Mouse (Mus musculus) heart, embryonic 10.5 days (tissue): ENCODE measurements at regions not wholly inside any gene's neighbourhood (a gene's known extent, or its start where the extent isn't known, plus 50 kb on each side); places are given as distances from the start of the nearest gene placed in this dataset.

Source experiments
- DNase-seq: peaks from one replicate; pipeline ENCODE4 v3.0.0-alpha.2; 2017; ENCODE audit warnings: low spot score
- H3K27ac ChIP-seq: fragments of 300-500 bp; sonication (generic); 2 replicates; pipeline ENCODE4 v1.5.1; 2016; ENCODE audit warnings: mild to moderate bottlenecking
- H3K27me3 ChIP-seq: fragments of 300-500 bp; sonication (generic); 2 replicates; pipeline ENCODE4 v1.6.1; 2016; ENCODE audit warnings: mild to moderate bottlenecking; ENCODE audit not compliant: poor library complexity, insufficient read depth, severe bottlenecking
- H3K36me3 ChIP-seq: fragments of 300-500 bp; sonication (generic); 2 replicates; pipeline ENCODE4 v1.6.1; 2016; ENCODE audit warnings: mild to moderate bottlenecking, moderate library complexity
- H3K4me1 ChIP-seq: fragments of 300-500 bp; sonication (generic); 2 replicates; pipeline ENCODE4 v1.6.1; 2016; ENCODE audit warnings: mild to moderate bottlenecking
- H3K4me3 ChIP-seq: fragments of 300-500 bp; sonication (generic); 2 replicates; pipeline ENCODE4 v1.5.1; 2016; ENCODE audit warnings: mild to moderate bottlenecking, moderate library complexity
- H3K9me3 ChIP-seq: fragments of 300-500 bp; sonication (generic); 2 replicates; pipeline ENCODE4 v1.6.1; 2016; ENCODE audit warnings: mild to moderate bottlenecking, moderate library complexity
- WGBS: fragments of 180-500 bp; shearing (Covaris S2); methylation state at CpG from one replicate; pipeline ENCODE4 v1.1.7; 2016; 5-methylcytosine and 5-hydroxymethylcytosine counted together

DNA sequence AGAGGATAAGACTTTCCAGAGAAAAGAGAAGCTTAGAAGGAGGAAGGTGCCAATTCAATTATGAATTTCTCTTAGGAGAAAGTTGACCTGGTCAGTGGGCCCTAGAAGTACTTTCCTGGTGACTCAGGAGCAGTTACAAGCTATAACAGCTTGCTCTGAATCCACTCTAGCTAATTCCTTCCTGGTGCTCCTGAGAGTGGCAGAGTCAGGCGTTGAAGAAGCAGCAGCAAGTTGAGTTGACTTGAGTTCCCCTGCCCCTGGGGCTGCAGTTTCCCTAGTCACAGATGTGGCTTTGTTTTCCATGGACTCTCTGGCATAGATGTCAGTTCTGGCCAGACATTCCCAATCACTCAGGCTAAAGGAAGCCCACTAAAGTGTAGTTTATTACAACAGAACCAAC lies 85.9 kb downstream of the Osr1 start:
- DNase-seq, result no peak
- WGBS, result 32% methylated on average over 1 of the region's 1 CpGs
- H3K27ac ChIP-seq, result no peak overlapping the region
- no peaks in the 10 kb centered on the region for H3K36me3 ChIP-seq
- no peak overlapping the region for H3K4me3 ChIP-seq
- no peaks in the 10 kb centered on the region for H3K4me1 ChIP-seq
- no peaks in the 10 kb centered on the region for H3K9me3 ChIP-seq
- H3K27me3 ChIP-seq, result no peaks in the 10 kb centered on the region

DNA sequence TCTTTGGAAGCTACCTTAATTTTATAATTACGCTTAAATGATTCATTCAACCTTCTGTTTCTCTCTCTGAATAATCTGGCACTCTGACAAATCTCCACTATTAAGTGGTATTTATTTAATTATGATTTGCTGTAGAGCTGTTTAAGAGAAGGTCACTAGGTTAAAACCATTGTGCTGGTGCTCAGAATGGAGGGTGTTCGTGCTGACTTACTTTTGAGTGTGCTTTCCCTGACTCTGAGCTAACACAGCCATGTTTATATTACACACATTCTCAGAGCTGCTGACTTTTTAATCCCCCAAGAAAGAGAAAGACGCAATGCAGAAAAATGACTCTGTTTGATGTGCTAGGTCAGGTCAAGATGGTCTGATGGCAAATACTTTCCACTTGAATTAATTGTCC lies 86.4 kb downstream of the Osr1 start:
- WGBS, result 63% methylated on average over 3 of the region's 3 CpGs
- H3K27me3 ChIP-seq, result no peaks in the 10 kb centered on the region
- no peaks in the 10 kb centered on the region for H3K4me1 ChIP-seq
- H3K27ac ChIP-seq, result no peak overlapping the region
- no peak for DNase-seq
- H3K4me3 ChIP-seq, result no peak overlapping the region
- H3K9me3 ChIP-seq, result no peaks in the 10 kb centered on the region
- H3K36me3 ChIP-seq, result no peaks in the 10 kb centered on the region

- Histone ChIP-seq H3K4me1 (no peaks in the 10 kb centered on the region), H3K9me3 (no peaks in the 10 kb centered on the region), H3K27ac (no peak overlapping the region), H3K4me3 (no peak overlapping the region), H3K27me3 (no peaks in the 10 kb centered on the region), H3K36me3 (no peaks in the 10 kb centered on the region)
- 26% methylated on average over 8 of the region's 8 CpGs for WGBS
- no peak for DNase-seq
Observed at GRCm38 (mm10) chr12:9657199-9657766, 87.4 kb downstream of the Osr1 start.

- H3K4me3 ChIP-seq, result no peak overlapping the region
Observed at GRCm38 (mm10) chr12:9657793-9658192, 87.9 kb downstream of the Osr1 start.

DNA sequence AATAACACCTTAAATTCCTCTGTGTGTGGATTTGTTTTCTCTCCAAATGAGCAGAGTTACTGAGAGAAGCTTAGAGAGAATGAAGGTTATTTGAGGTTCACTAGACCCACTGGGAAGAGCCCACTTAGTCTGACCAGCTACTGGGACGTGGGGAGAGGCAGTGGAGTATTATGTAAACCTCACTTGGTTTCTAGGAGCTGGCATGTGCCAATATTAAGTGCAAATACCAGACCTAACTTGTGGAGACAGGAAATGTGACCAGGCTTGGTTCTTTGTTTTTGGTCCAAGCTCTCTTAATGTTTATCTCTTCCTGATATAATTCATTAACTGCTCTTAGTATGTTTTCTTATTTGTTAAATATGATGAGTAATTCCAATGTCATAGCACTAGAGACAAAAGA lies 90.4 kb downstream of the Osr1 start:
- Histone ChIP-seq H3K9me3 (no peaks in the 10 kb centered on the region), H3K4me1 (no peaks in the 10 kb centered on the region), H3K36me3 (no peaks in the 10 kb centered on the region), H3K27ac (no peak overlapping the region), H3K27me3 (no peaks in the 10 kb centered on the region), H3K4me3 (no peak overlapping the region)
- no peak for DNase-seq
- WGBS, result 59% methylated on average over 1 of the region's 1 CpGs

More at GRCm38 (mm10) chr12:9657793-9658192, 87.9 kb downstream of the Osr1 start:
- no peak overlapping the region for H3K27ac ChIP-seq
- DNase-seq, result no peak
- H3K9me3 ChIP-seq, result no peaks in the 10 kb centered on the region
- H3K4me1 ChIP-seq, result no peaks in the 10 kb centered on the region
- WGBS, result 41% methylated on average over 8 of the region's 8 CpGs
- no peaks in the 10 kb centered on the region for H3K36me3 ChIP-seq
- no peaks in the 10 kb centered on the region for H3K27me3 ChIP-seq

- H3K4me1 ChIP-seq, result no peaks in the 10 kb centered on the region
- H3K4me3 ChIP-seq, result no peak overlapping the region
- H3K9me3 ChIP-seq, result no peaks in the 10 kb centered on the region
- H3K27ac ChIP-seq, result no peak overlapping the region
- no peaks in the 10 kb centered on the region for H3K36me3 ChIP-seq
- no peak for DNase-seq
- H3K27me3 ChIP-seq, result no peaks in the 10 kb centered on the region
Observed at GRCm38 (mm10) chr12:9688776-9689175, 118.9 kb downstream of the Osr1 start.

DNA sequence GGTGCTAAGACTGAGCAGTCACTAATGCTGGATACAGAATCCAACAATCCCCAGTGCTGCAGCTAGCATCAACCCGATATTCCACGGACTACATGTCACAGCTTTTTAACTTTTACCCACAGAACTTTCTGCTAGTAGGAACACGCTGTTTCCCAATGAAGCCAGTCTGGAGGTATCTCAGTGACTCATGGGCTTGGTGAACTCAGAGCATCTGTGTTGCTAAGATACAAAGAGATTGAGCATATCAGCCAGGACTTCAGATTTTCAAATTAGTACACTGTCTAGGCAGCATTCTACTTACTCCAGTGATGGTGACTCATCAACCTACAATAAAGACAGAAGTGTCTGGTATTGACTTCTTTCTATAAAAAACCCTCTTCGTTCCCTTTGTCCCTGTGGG lies 119.6 kb downstream of the Osr1 start:
- H3K4me3 ChIP-seq, result no peak overlapping the region
- H3K9me3 ChIP-seq, result no peaks in the 10 kb centered on the region
- 79% methylated on average over 4 of the region's 4 CpGs for WGBS
- H3K27me3 ChIP-seq, result no peaks in the 10 kb centered on the region
- no peaks in the 10 kb centered on the region for H3K36me3 ChIP-seq
- H3K4me1 ChIP-seq, result no peaks in the 10 kb centered on the region
- H3K27ac ChIP-seq, result no peak overlapping the region
- no peak for DNase-seq

GRCm38 (mm10) chr12:9732921-9733320 lies 163.0 kb downstream of the Osr1 start:
- no peaks in the 10 kb centered on the region for H3K9me3 ChIP-seq
- no peaks in the 10 kb centered on the region for H3K4me1 ChIP-seq
- 57% methylated on average over 1 of the region's 1 CpGs for WGBS
- no peak overlapping the region for H3K4me3 ChIP-seq
- H3K36me3 ChIP-seq, result no peaks in the 10 kb centered on the region
- H3K27me3 ChIP-seq, result no peaks in the 10 kb centered on the region
- no peak overlapping the region for H3K27ac ChIP-seq
- DNase-seq, result no peak

- H3K36me3 ChIP-seq, result no peaks in the 10 kb centered on the region
- H3K27me3 ChIP-seq, result no peaks in the 10 kb centered on the region
Observed at GRCm38 (mm10) chr12:9744709-9745395, 174.9 kb downstream of the Osr1 start.

GRCm38 (mm10) chr12:9751261-9752078 lies 181.6 kb downstream of the Osr1 start:
- 87% methylated on average over 6 of the region's 6 CpGs for WGBS

More at GRCm38 (mm10) chr12:9744709-9745395, 174.9 kb downstream of the Osr1 start:
- Histone ChIP-seq H3K27ac (no peak overlapping the region), H3K4me1 (no peaks in the 10 kb centered on the region), H3K9me3 (no peaks in the 10 kb centered on the region), H3K4me3 (no peak overlapping the region)
- 60% methylated on average over 6 of the region's 6 CpGs for WGBS
- no peak for DNase-seq

GRCm38 (mm10) chr12:9752079-9752450 lies 182.1 kb downstream of the Osr1 start:
- H3K4me1 ChIP-seq, result no peaks in the 10 kb centered on the region
- H3K27ac ChIP-seq, result no peak overlapping the region
- no peak for DNase-seq

More at GRCm38 (mm10) chr12:9751261-9752078, 181.6 kb downstream of the Osr1 start:
- Histone ChIP-seq H3K36me3 (no peaks in the 10 kb centered on the region), H3K9me3 (no peaks in the 10 kb centered on the region), H3K4me1 (no peaks in the 10 kb centered on the region), H3K27ac (no peak overlapping the region), H3K27me3 (no peaks in the 10 kb centered on the region), H3K4me3 (no peak overlapping the region)
- no peak for DNase-seq

DNA sequence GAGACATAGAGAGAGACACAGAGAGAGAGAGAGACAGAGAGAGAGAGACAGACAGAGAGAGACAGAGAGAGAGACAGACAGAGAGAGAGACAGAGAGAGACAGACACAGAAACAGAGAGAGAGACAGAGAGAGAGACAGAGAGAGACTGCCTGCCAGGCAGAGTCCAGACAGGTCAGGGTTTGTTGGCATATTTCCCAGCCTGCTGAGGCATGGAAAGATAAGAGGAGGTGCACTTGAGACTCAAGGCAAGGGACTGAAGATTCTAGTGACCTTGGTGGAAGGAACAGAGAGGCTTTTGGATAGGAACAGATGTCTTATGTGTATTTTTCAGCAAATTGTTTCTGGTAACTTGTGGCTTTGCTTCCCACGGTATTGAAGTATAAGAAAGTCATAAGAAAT lies 186.5 kb downstream of the Osr1 start:
- Histone ChIP-seq H3K4me1 (no peaks in the 10 kb centered on the region), H3K36me3 (no peaks in the 10 kb centered on the region), H3K27ac (no peak overlapping the region), H3K9me3 (no peaks in the 10 kb centered on the region), H3K4me3 (no peak overlapping the region), H3K27me3 (no peaks in the 10 kb centered on the region)
- WGBS, result 64% methylated on average over 1 of the region's 1 CpGs
- no peak for DNase-seq

More at GRCm38 (mm10) chr12:9752079-9752450, 182.1 kb downstream of the Osr1 start:
- 79% methylated on average over 6 of the region's 6 CpGs for whole genome bisulfite sequencing
- H3K9me3 ChIP-seq, result no peaks in the 10 kb centered on the region
- H3K36me3 ChIP-seq, result no peaks in the 10 kb centered on the region
- no peak overlapping the region for H3K4me3 ChIP-seq
- no peaks in the 10 kb centered on the region for H3K27me3 ChIP-seq

- no peak for DNase-seq
- no peaks in the 10 kb centered on the region for H3K36me3 ChIP-seq
- no peaks in the 10 kb centered on the region for H3K4me1 ChIP-seq
- H3K4me3 ChIP-seq, result no peak overlapping the region
- H3K9me3 ChIP-seq, result no peaks in the 10 kb centered on the region
- no peak overlapping the region for H3K27ac ChIP-seq
- no peaks in the 10 kb centered on the region for H3K27me3 ChIP-seq
- 65% methylated on average over 5 of the region's 5 CpGs for WGBS
Observed at GRCm38 (mm10) chr12:9760818-9761217, 190.9 kb downstream of the Osr1 start.
